In the genomic region with DNA sequence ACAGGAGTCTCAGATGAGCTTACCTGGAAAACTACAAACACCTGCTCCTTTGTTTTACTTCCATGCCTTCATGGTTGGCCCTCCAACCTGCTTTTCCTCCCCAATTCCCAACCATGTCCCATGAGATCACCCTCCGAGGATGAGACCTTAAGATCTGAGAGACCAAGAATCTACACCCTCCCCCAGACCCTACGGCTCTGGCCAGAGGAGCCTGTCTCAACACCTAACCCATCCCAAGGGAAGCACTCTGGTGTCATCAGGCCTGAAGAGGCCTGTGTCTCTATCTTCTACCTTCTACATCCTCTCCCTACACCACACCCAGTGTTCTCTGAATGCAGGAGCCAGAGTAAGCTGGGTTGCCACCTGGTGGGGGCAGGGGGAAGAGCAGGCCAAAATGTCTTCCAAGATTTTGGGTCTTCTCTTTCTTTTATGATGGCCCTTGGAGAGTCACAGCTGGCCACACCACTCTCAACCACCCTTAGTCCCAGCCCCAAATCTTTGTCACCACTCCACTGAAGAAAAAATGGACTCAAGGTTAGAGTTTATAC, we compare ENCODE assay signal across 9 mouse cellular contexts. TPM values are rescaled to one million over a fixed set of nuclear protein-coding genes. Genes with fewer than 3 reads are reported as not detected.
A peak's percentile ranks its signal among the peaks of the same experiment; 100 is the strongest.
DNase-seq lines count a peak whose midpoint lies in the region; ATAC-seq and TF ChIP-seq lines count a peak whose summit lies in the region.
"Had no signal": no experiment of that assay in that cellular context is flagged by ENCODE, and none has a peak within 500 bp of the region (broad histone marks: within the 10 kb centered on the region; RNA-seq: fewer than 3 reads in every experiment).

No protein-coding gene starts in this region.

- ATAC-seq in hindbrain, embryonic 14.5 days (ENCODE audit: low FRiP score), result no peak
- ATAC-seq in hindbrain, embryonic 13.5 days (ENCODE audit: low FRiP score), result no peak
- peak; percentile 48; the same call in 1 of the 2 replicates for ATAC-seq in granulocyte monocyte progenitor cell, adult 5-6 weeks (replicated peaks; ENCODE audit: poor library complexity, severe bottlenecking)

- TF ChIP-seq POLR2A in small intestine, adult 2 months (IDR thresholded peaks at IDR 0.05; ENCODE audit: low read depth, low read length), result no peak

- peak; percentile 56; the same call in 1 of the 2 replicates for TF ChIP-seq CTCF in small intestine, adult 2 months (IDR thresholded peaks at IDR 0.05; ENCODE audit: extremely low read depth, insufficient read length, insufficient replicate concordance, low read depth, low read length)

- WGBS in hindbrain, embryonic 14.5 days, result 90% methylated on average over 2 of the region's 2 CpGs
- WGBS in hindbrain, embryonic 13.5 days, result 98% methylated on average over 2 of the region's 2 CpGs
- WGBS in small intestine, adult 2 months, result 88% methylated on average over 2 of the region's 2 CpGs

- H3K4me1 ChIP-seq in hindbrain, embryonic 14.5 days (replicated peaks; ENCODE audit: control insufficient read depth, insufficient read depth, low read length), result no peaks in the 10 kb centered on the region
- H3K4me1 ChIP-seq in hindbrain, embryonic 13.5 days (replicated peaks), result no peaks in the 10 kb centered on the region
- H3K4me1 ChIP-seq in small intestine, adult 2 months (ENCODE audit: control insufficient read depth, insufficient read depth, insufficient read length, low read length), result no peaks in the 10 kb centered on the region
- H3K4me1 ChIP-seq: lung, embryonic 15.5 days had no signal

- H3K9ac ChIP-seq in hindbrain, embryonic 14.5 days, result no peak overlapping the region
- no peak overlapping the region for H3K9ac ChIP-seq in hindbrain, embryonic 13.5 days
- H3K9ac ChIP-seq: lung, embryonic 15.5 days had no signal

- H3K27me3 ChIP-seq in hindbrain, embryonic 14.5 days (ENCODE audit: control insufficient read depth, insufficient read depth, low read length), result no peaks in the 10 kb centered on the region
- 0 out of 2 replicates have a peak, but pooled peaks cover 3% of the 10 kb centered on the region for H3K27me3 ChIP-seq in hindbrain, embryonic 13.5 days
- no peaks in the 10 kb centered on the region for H3K27me3 ChIP-seq in small intestine, adult 2 months (ENCODE audit: control insufficient read depth, insufficient read depth, low read length)
- H3K27me3 ChIP-seq: lung, embryonic 15.5 days had no signal

- no peaks in the 10 kb centered on the region for H3K9me3 ChIP-seq in hindbrain, embryonic 14.5 days (ENCODE audit: control insufficient read depth, low read length)
- no peaks in the 10 kb centered on the region for H3K9me3 ChIP-seq in hindbrain, embryonic 13.5 days
- H3K9me3 ChIP-seq: lung, embryonic 15.5 days had no signal

- H3K36me3 ChIP-seq in hindbrain, embryonic 14.5 days (replicated peaks; ENCODE audit: control insufficient read depth, insufficient read depth), result peaks cover 45% of the 10 kb centered on the region
- peaks cover 44% of the 10 kb centered on the region for H3K36me3 ChIP-seq in hindbrain, embryonic 13.5 days
- peaks cover 41% of the 10 kb centered on the region for H3K36me3 ChIP-seq in small intestine, adult 2 months (ENCODE audit: control insufficient read depth, insufficient read depth, low read length)

- DNase-seq in hindbrain, embryonic 14.5 days (ENCODE audit: low spot score), result peak; percentile 55
- peak; percentile 65 to 72 for DNase-seq in B cell, adult 2 months
- DNase-seq in NIH3T3 (ENCODE audit: low read depth), result peak; percentile 55
- DNase-seq in frontal cortex, postnatal 10 days (ENCODE audit: low spot score in 2 of 2), result no peak
- DNase-seq in frontal cortex, postnatal 25 days (ENCODE audit: low spot score in 2 of 2), result no peak

- H3K27ac ChIP-seq in hindbrain, embryonic 14.5 days, result no peak overlapping the region
- H3K27ac ChIP-seq in hindbrain, embryonic 13.5 days, result no peak overlapping the region
- H3K27ac ChIP-seq in small intestine, adult 2 months (ENCODE audit: insufficient read depth, low read depth, low read length), result no peak overlapping the region
- H3K27ac ChIP-seq: lung, embryonic 15.5 days had no signal

- no peak overlapping the region for H3K4me2 ChIP-seq in hindbrain, embryonic 14.5 days (replicated peaks)
- H3K4me2 ChIP-seq in hindbrain, embryonic 13.5 days, result no peak overlapping the region
- H3K4me2 ChIP-seq: lung, embryonic 15.5 days had no signal

- H3K4me3 ChIP-seq in hindbrain, embryonic 14.5 days (replicated peaks; ENCODE audit: low read length), result no peak overlapping the region
- no peak overlapping the region for H3K4me3 ChIP-seq in hindbrain, embryonic 13.5 days
- no peak overlapping the region for H3K4me3 ChIP-seq in small intestine, adult 2 months (ENCODE audit: low read depth, low read length)
- H3K4me3 ChIP-seq: lung, embryonic 15.5 days had no signal

RNA-seq across cellular contexts. Expression of gene Akap1, which starts 34.1 kb away (rescaled TPM):
- polyA plus RNA-seq in hindbrain, embryonic 14.5 days (2014; fragmentation: Nextera tagmentation; extraction: Ambion mirVana), result 26.0 and 26.6 TPM in 2 replicates
- 26.9 and 28.6 TPM in 2 replicates for polyA plus RNA-seq in hindbrain, embryonic 13.5 days (2015; fragmentation: Nextera tagmentation; extraction: Ambion mirVana)
- total RNA-seq in granulocyte monocyte progenitor cell, adult 5-6 weeks (2014; fragmentation: Nextera tagmentation), result 12.7 and 15.2 TPM in 2 replicates
- 15.9 and 20.7 TPM in 2 replicates for total RNA-seq in granulocyte monocyte progenitor cell, adult 5-6 weeks (2017)
- polyA plus RNA-seq in small intestine, adult 2 months (2012; rRNA removed), result 17.2 and 23.9 TPM in 2 replicates

Comparison
In these comparisons a context has a peak if more than half of its experiments do, and no peak if none do; other contexts are left out.
1. DNase-seq: peak in hindbrain, embryonic 14.5 days (single experiment), B cell, adult 2 months (2 of 2) and NIH3T3 (single experiment); none in frontal cortex, postnatal 10 days (0 of 2) and frontal cortex, postnatal 25 days (0 of 2).